Mouse (Mus musculus) cerebellum, adult 2 months (tissue): ENCODE measurements around the gene Wdr20.

Source experiments
- CTCF ChIP-seq: fragments of 200-500 bp; IDR thresholded peaks from 2 replicates; pipeline ENCODE4 v1.5.1; 2011; ENCODE audit warnings: low read depth, mild to moderate bottlenecking, control low read depth, low read length, moderate library complexity, borderline replicate concordance; ENCODE audit not compliant: insufficient read depth
- POLR2A ChIP-seq: fragments of 200-500 bp; IDR thresholded peaks from 2 replicates; pipeline ENCODE4 v1.6.1; 2011; ENCODE audit warnings: low read length, control low read depth, borderline replicate concordance; ENCODE audit not compliant: insufficient read depth

DNA sequence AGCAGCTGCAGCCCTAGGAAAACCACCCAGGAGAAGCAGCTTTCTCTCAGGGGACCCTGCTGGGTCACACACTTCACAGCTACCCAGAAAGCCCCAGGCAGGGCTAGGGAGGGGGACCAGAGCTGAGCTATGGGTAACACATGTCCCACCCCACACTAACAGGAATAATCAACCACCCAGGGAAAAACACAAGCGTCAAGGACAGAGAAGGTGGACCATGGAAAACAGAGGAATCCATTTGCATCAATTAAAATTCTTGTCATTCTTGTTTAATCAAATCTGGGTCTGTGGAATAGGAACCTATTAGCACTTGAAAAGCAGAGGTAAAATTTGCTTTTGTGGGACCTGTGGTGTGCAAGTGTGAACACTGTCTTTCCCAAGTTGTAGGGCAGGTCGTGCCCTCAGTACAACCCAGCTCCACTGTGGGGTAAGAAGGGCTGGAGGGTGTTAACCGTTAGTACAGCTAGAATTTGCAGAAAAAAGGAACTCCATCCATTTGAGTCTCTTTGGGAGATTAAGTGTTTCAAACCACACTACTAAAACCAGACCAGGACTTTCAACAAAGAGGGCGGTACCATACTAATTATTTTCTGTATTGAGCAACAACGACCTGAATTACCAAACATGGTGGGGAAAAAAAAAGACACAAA, 99.6 kb downstream of the Wdr20 start:
- TF ChIP-seq POLR2A, result no peak
- TF ChIP-seq CTCF, result no peak
